Mouse (Mus musculus) embryonic facial prominence, embryonic 11.5 days (tissue): ENCODE data around the gene Unc79. TPM values are rescaled to one million over a fixed set of nuclear protein-coding genes. Genes with fewer than 3 reads are reported as not detected.

Experiments
- ATAC-seq: fragments of 200-750 bp; cut with Nextera tagmentation; replicated peaks from 2 replicates; pipeline ENCODE4 v1.8.0; 2017; ENCODE audit warnings: low read depth; ENCODE audit not compliant: insufficient number of reproducible peaks, low FRiP score, low TSS enrichment
- DNase-seq: peaks from one replicate; pipeline ENCODE4 v3.0.0-alpha.2; 2015; ENCODE audit warnings: low spot score
- H3K27ac ChIP-seq: fragments of 300-500 bp; sonication (generic); replicated peaks from 2 replicates; pipeline ENCODE4 v1.5.1; 2014; ENCODE audit warnings: mild to moderate bottlenecking, low read depth, low read length, control low read depth
- H3K27me3 ChIP-seq: fragments of 300-500 bp; sonication (generic); 2 replicates; pipeline ENCODE4 v1.6.1; 2014; ENCODE audit warnings: mild to moderate bottlenecking, low read length, moderate library complexity, mixed read lengths; ENCODE audit not compliant: control insufficient read depth, insufficient read depth
- H3K36me3 ChIP-seq: fragments of 300-500 bp; sonication (generic); replicated peaks from 2 replicates; pipeline ENCODE4 v1.6.1; 2014; ENCODE audit warnings: low read depth, mild to moderate bottlenecking, low read length, moderate library complexity, mixed read lengths; ENCODE audit not compliant: control insufficient read depth, insufficient read depth
- H3K4me1 ChIP-seq: fragments of 300-500 bp; sonication (generic); 2 replicates; pipeline ENCODE4 v1.6.1; 2014; ENCODE audit warnings: low read length, mixed read lengths; ENCODE audit not compliant: control insufficient read depth, insufficient read depth
- H3K4me2 ChIP-seq: fragments of 300-500 bp; sonication (generic); 2 replicates; pipeline ENCODE4 v1.6.1; 2014; ENCODE audit warnings: low read depth, mild to moderate bottlenecking, control low read depth, low read length, moderate library complexity
- H3K4me3 ChIP-seq: fragments of 300-500 bp; sonication (generic); 2 replicates; pipeline ENCODE4 v1.5.1; 2014; ENCODE audit warnings: low read depth, low read length, control low read depth
- H3K9ac ChIP-seq: fragments of 300-500 bp; sonication (generic); replicated peaks from 2 replicates; pipeline ENCODE4 v1.6.1; 2014; ENCODE audit warnings: mild to moderate bottlenecking, control low read depth, low read length
- H3K9me3 ChIP-seq: fragments of 300-500 bp; sonication (generic); replicated peaks from 2 replicates; pipeline ENCODE4 v1.6.1; 2016; ENCODE audit warnings: mild to moderate bottlenecking, low read length, inconsistent platforms, mixed read lengths; ENCODE audit not compliant: control insufficient read depth
- WGBS: fragments of 180-500 bp; shearing (Covaris S2); extraction: QIAGEN DNeasy Blood & Tissue Kit; methylation state at CpG from one replicate; pipeline ENCODE4 v1.1.7; 2014; 5-methylcytosine and 5-hydroxymethylcytosine counted together
- polyA plus RNA-seq: library from polyadenylated mRNA; unstranded; fragments of >200 nt; fragmentation: Nextera tagmentation; extraction: Ambion mirVana; gene quantifications from 2 replicates; pipeline ENCODE4 v1.2.1, GENCODE M21; 2014

Unc79 gene
- polyA plus RNA-seq, 1 experiment from 2014 or later: 0.46 TPM

DNA sequence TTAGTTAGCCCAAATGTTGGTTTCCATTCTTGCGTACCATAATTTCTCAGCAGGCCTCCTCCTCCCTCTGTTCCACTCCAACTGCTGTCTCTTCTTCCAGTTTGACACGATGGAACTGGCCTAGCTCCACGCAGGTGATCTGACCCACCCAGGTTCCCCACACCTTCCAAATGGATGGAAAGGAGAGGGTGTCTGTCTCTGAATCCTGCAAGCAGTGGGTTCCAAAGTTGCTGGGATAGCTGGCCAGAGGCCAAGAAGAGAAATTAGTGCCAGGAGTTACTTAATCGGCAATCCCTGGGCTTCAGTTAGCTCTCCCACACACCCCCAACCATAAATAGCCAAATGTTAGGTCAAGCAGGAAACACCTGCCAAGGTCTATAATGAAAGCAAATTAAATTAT lies 212.1 kb downstream of the Unc79 start:
- Histone ChIP-seq H3K9me3 (no peaks in the 10 kb centered on the region), H3K27ac (no peak overlapping the region), H3K36me3 (no peaks in the 10 kb centered on the region), H3K27me3 (no peaks in the 10 kb centered on the region), H3K4me2 (no peak overlapping the region), H3K4me1 (no peaks in the 10 kb centered on the region; the same call in 1 of the 2 replicates), H3K4me3 (no peak overlapping the region), H3K9ac (no peak overlapping the region)
- DNase-seq (no peak), ATAC-seq (no peak)
- 89% methylated on average over 4 of the region's 4 CpGs for WGBS

DNA sequence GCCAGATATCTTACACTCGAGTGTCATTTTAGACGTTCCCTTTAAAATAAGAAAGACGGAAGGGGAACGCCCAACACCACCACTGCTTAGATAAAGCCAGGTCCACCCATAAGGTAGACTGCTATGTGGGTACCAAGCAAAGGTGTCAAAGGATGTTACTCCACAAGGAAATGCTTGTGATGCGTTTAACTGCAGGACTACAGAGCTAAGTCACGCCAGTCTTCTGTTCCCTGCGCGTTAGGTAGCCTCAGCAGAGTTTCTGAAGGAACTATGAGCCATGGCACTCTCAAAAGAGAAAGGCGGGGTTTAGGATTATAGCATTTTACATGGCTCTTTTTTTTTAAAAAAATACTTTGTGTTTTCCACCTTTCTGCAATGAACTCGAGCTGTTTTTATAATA lies 214.9 kb downstream of the Unc79 start:
- no peak for ATAC-seq

DNA sequence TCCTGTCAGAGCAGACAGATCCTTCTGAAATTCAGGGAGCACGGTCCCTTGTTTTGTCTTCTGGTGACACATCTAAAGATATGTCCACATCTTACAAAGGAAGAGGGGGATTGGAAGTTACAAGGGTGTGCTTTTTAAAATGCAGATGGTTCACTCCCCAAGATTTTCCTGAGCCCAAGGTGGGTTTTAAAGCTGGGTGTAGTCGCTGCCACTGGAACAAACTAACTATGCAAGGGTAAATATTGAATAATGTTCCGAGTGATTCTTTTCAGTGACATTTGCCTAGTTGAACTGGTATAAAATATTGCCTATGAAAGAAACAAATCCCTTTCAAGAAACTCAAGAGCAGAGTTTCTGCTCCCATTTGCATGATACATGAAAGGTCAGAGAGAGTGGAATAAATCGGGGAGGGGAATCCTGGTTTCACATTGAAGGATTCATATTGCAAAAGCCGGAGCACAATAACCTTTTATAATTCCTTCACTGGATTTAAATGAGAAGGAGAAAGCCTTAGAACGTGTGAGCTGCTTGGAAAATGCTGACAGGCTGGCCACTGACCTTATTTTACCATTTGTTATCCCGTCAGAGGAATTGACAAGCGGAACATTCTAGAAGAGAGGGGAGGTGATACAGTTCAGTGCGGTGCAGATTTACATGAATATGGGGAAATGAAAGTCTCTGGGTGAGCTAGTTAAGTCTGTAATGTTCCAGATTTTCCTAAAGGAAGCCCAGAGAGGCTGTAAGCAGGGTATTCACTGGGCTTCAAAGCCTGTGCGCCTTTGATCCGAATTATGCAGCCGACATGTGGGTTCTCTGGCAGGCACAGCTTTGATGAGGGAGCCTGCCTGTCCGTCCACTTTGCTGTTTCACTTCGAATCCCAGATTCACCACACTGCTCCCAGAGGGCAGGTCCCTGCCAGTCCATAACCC lies 215.7 kb downstream of the Unc79 start:
- WGBS: 63% methylated on average over 14 of the region's 14 CpGs
- Histone ChIP-seq H3K4me3 (no peak overlapping the region), H3K4me1 (no peaks in the 10 kb centered on the region), H3K27ac (no peak overlapping the region), H3K4me2 (no peak overlapping the region), H3K9ac (no peak overlapping the region), H3K36me3 (no peaks in the 10 kb centered on the region), H3K27me3 (no peaks in the 10 kb centered on the region), H3K9me3 (no peaks in the 10 kb centered on the region)
- ATAC-seq (peak; percentile 50; the same call in 1 of the 2 replicates), DNase-seq (peak; percentile 30)

More for the DNA sequence above, 214.9 kb downstream of the Unc79 start:
- Histone ChIP-seq H3K27me3 (no peaks in the 10 kb centered on the region), H3K4me1 (no peaks in the 10 kb centered on the region), H3K4me3 (no peak overlapping the region), H3K36me3 (no peaks in the 10 kb centered on the region), H3K27ac (no peak overlapping the region), H3K9ac (no peak overlapping the region), H3K4me2 (no peak overlapping the region), H3K9me3 (no peaks in the 10 kb centered on the region)
- 86% methylated on average over 10 of the region's 10 CpGs for WGBS
- DNase-seq: no peak

- Histone ChIP-seq H3K9me3 (no peaks in the 10 kb centered on the region), H3K4me1 (no peaks in the 10 kb centered on the region), H3K9ac (no peak overlapping the region), H3K27me3 (no peaks in the 10 kb centered on the region), H3K36me3 (no peaks in the 10 kb centered on the region), H3K27ac (no peak overlapping the region), H3K4me3 (no peak overlapping the region), H3K4me2 (no peak overlapping the region)
- DNase-seq (no peak), ATAC-seq (no peak)
- WGBS: 76% methylated on average over 12 of the region's 12 CpGs
Measured at GRCm38 (mm10) chr12:103168892-103169291, 220.2 kb downstream of the Unc79 start.

GRCm38 (mm10) chr12:103183057-103183456 lies 234.4 kb downstream of the Unc79 start:
- no peak for DNase-seq
- H3K36me3 ChIP-seq: no peaks in the 10 kb centered on the region
- H3K27ac ChIP-seq: no peak overlapping the region
- H3K27me3 ChIP-seq: no peaks in the 10 kb centered on the region
- H3K4me3 ChIP-seq: no peak overlapping the region
- H3K9me3 ChIP-seq: no peaks in the 10 kb centered on the region
- H3K9ac ChIP-seq: no peak overlapping the region
- 18% methylated on average over 7 of the region's 7 CpGs for WGBS
- no peak for ATAC-seq
- H3K4me2 ChIP-seq: no peak overlapping the region
- H3K4me1 ChIP-seq: no peaks in the 10 kb centered on the region

GRCm38 (mm10) chr12:103187020-103187419 lies 238.4 kb downstream of the Unc79 start:
- Histone ChIP-seq H3K4me1 (no peaks in the 10 kb centered on the region; the same call in 1 of the 2 replicates), H3K4me3 (no peak overlapping the region), H3K9me3 (no peaks in the 10 kb centered on the region), H3K36me3 (no peaks in the 10 kb centered on the region), H3K27ac (no peak overlapping the region), H3K27me3 (no peaks in the 10 kb centered on the region), H3K4me2 (no peak overlapping the region), H3K9ac (no peak overlapping the region)
- WGBS: 87% methylated on average over 7 of the region's 7 CpGs
- ATAC-seq (no peak), DNase-seq (no peak)

DNA sequence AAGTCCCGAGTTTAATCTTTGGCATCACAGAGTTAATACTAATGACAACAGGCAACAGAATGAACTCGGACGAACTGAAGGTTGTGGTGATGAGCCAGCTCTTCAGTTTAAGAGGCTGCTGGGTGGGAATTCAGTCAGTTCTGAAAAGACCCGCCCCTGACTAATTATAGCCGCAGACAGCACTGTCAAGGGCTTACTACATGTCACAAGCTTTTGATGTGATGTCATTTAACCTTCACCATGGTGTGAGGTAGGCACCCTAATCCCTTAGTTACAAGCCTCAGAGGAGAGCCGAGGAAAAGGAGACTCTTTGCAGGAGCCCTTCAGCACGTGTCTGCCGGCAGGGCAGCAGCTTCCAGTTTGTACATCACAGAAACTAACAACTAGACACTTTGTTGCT lies 239.6 kb downstream of the Unc79 start:
- H3K9ac ChIP-seq: no peak overlapping the region
- H3K9me3 ChIP-seq: no peaks in the 10 kb centered on the region
- WGBS: 78% methylated on average over 8 of the region's 8 CpGs
- H3K36me3 ChIP-seq: no peaks in the 10 kb centered on the region
- DNase-seq (no peak), ATAC-seq (no peak)
- no peak overlapping the region for H3K27ac ChIP-seq
- H3K4me2 ChIP-seq: no peak overlapping the region
- no peak overlapping the region for H3K4me3 ChIP-seq
- H3K4me1 ChIP-seq: no peaks in the 10 kb centered on the region; the same call in 1 of the 2 replicates
- H3K27me3 ChIP-seq: no peaks in the 10 kb centered on the region

DNA sequence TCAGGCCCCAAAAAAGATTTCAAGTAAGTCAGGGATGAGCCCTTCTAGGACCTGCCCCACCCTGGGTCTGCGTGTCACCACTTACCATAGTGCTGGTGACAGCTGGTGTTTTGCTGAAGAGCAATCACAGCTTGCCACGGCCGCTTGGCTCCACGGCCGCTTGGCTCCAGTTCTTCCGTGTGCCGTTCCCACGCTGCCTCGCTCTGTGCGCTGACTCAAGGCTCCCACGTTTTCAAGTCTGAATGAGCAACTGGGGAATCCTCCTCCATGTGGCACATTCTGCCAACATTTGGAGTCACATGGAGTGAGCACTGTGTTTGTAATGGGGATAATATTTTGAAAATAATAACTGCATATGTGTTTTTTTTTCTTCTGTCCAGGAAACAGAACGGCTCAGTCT lies 241.1 kb downstream of the Unc79 start:
- no peak for DNase-seq
- no peak overlapping the region for H3K4me2 ChIP-seq

More for the DNA sequence above, 241.1 kb downstream of the Unc79 start:
- 86% methylated on average over 12 of the region's 12 CpGs for WGBS
- no peak for ATAC-seq
- Histone ChIP-seq H3K9ac (no peak overlapping the region), H3K27me3 (no peaks in the 10 kb centered on the region), H3K4me3 (no peak overlapping the region), H3K9me3 (no peaks in the 10 kb centered on the region), H3K4me1 (no peaks in the 10 kb centered on the region; the same call in 1 of the 2 replicates), H3K27ac (no peak overlapping the region), H3K36me3 (no peaks in the 10 kb centered on the region)
